Mouse (Mus musculus): ENCODE measurements around the gene Vps11. TPM values are rescaled to one million over a fixed set of nuclear protein-coding genes. Genes with fewer than 3 reads are reported as not detected.
"Not testable (repeated sequence)": the region's sequence is repeated elsewhere in the genome, so short reads cannot be mapped to it uniquely, and the experiment has no call there.

Vps11 gene
- polyA plus RNA-seq, 1 experiment = 33.8 TPM

GRCm38 (mm10) chr9:44309756-44310155 lies 51.7 kb downstream of the Vps11 start:
- H3K27ac ChIP-seq (ENCODE audit: insufficient read depth, low read length) = no peak overlapping the region
- no peak for TF ChIP-seq CTCF (IDR thresholded peaks at IDR 0.05; ENCODE audit: borderline replicate concordance, insufficient read depth, low read length)
- no peak for TF ChIP-seq POLR2A (IDR thresholded peaks at IDR 0.05; ENCODE audit: low read depth, low read length)
- no peak overlapping the region for H3K4me3 ChIP-seq (ENCODE audit: insufficient read depth, low read length)
- H3K4me1 ChIP-seq (ENCODE audit: control insufficient read depth, insufficient read depth, low read length) = no peaks in the 10 kb centered on the region

- Histone ChIP-seq H3K4me1 (ENCODE audit: control insufficient read depth, insufficient read depth, low read length) (no peaks in the 10 kb centered on the region), H3K27ac (ENCODE audit: insufficient read depth, low read length) (no peak overlapping the region), H3K4me3 (ENCODE audit: insufficient read depth, low read length) (no peak overlapping the region)
- no peak for TF ChIP-seq POLR2A (IDR thresholded peaks at IDR 0.05; ENCODE audit: low read depth, low read length)
- TF ChIP-seq CTCF (IDR thresholded peaks at IDR 0.05; ENCODE audit: borderline replicate concordance, insufficient read depth, low read length) = no peak
Observed at GRCm38 (mm10) chr9:44307248-44307647, 54.2 kb downstream of the Vps11 start.

- Histone ChIP-seq H3K27ac (ENCODE audit: insufficient read depth, low read length) (no peak overlapping the region), H3K4me3 (ENCODE audit: insufficient read depth, low read length) (no peak overlapping the region), H3K4me1 (ENCODE audit: control insufficient read depth, insufficient read depth, low read length) (no peaks in the 10 kb centered on the region)
- no peak for TF ChIP-seq POLR2A (IDR thresholded peaks at IDR 0.05; ENCODE audit: low read depth, low read length)
- TF ChIP-seq CTCF (IDR thresholded peaks at IDR 0.05; ENCODE audit: borderline replicate concordance, insufficient read depth, low read length) = no peak
Observed at GRCm38 (mm10) chr9:44306532-44306931, 54.9 kb downstream of the Vps11 start.

DNA sequence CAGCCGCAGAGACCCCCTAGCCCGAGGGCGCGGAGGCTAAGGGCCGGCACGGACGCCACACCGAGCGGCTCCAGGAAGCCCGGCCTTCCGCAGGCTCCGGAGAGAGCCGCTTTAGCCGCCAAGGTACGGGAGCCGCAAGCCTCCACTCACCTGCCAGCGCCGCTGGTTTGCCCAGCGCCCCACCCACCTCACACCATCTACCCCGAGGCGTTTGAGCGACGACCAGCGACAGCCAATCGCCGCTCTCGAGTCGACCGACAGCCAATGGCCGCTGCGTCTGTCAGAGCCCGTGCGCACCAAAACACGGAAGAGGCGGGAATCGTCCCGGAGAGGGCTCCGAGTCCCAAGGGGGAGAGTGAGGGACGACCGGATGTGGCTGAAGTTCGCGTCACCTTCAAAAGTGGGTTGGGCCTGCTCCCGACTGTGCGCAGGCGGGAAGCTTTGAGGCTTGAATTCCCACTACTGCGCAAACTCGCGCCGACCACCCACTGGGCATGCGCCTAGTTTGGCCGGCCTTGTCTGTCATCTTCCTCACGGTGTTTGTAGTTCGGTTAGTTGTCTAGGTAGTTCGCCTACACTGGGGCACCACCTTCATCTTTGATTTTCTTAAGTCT lies 55.9 kb downstream of the Vps11 start, which contains the start of gene Hinfp:
Hinfp (minus strand) TSS at position 206 of the 614 bp plus-strand sequence.
- Histone ChIP-seq H3K4me1 (ENCODE audit: control insufficient read depth, insufficient read depth, low read length) (no peaks in the 10 kb centered on the region), H3K4me3 (ENCODE audit: insufficient read depth, low read length) (peak within 1 kb of the TSS; percentile 92), H3K27ac (ENCODE audit: insufficient read depth, low read length) (no peak within 1 kb of the TSS)
- TF ChIP-seq CTCF (IDR thresholded peaks at IDR 0.05; ENCODE audit: borderline replicate concordance, insufficient read depth, low read length) (no peak), POLR2A (IDR thresholded peaks at IDR 0.05; ENCODE audit: low read depth, low read length) (peak; percentile 93)

DNA sequence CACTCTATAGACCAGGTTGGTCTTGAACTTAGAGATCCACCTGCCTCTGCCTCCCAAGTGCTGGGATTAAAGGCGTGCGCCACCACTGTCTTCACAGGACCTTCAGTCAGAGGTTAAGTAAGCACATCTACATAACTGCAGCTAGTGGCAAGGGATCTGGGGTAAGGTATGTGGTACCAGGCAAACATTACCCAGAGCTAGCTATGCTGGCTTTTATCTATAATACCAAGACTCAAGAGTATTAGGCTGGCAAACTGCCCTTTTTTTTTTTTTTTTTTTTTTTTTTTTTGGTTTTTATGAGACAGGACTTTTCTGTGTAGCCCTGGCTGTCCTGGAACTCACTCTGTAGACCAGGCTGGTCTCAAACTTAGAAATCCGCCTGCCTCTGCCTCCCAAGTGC lies 61.5 kb downstream of the Vps11 start:
- not testable (repeated sequence) for H3K27ac ChIP-seq (ENCODE audit: insufficient read depth, low read length); H3K4me1 ChIP-seq (ENCODE audit: control insufficient read depth, insufficient read depth, low read length); H3K4me3 ChIP-seq (ENCODE audit: insufficient read depth, low read length)

Other genes with a start within 250 kb of the Vps11 start
- gene Gm49380, start 248.2 kb downstream of the Vps11 start, polyA plus RNA-seq (2011; ENCODE audit: insufficient read length, low read depth, missing spikeins) = 0.21 and 0.25 TPM in 2 replicates
- gene Rnf26, start 248.2 kb downstream of the Vps11 start, polyA plus RNA-seq (2011; ENCODE audit: insufficient read length, low read depth, missing spikeins) = 40.2 and 46.0 TPM in 2 replicates
- 66.4 and 124 TPM in 2 replicates for gene Mcam, start 227.2 kb downstream of the Vps11 start, polyA plus RNA-seq (2011; ENCODE audit: insufficient read length, low read depth, missing spikeins)
- 44.1 and 47.7 TPM in 2 replicates for gene Cbl, start 127.6 kb downstream of the Vps11 start, polyA plus RNA-seq (2011; ENCODE audit: insufficient read length, low read depth, missing spikeins)
- gene Ccdc153, start 121.0 kb downstream of the Vps11 start, polyA plus RNA-seq (2011; ENCODE audit: insufficient read length, low read depth, missing spikeins) = not detected in 2 replicates
- gene Pdzd3, start 110.2 kb downstream of the Vps11 start, polyA plus RNA-seq (2011; ENCODE audit: insufficient read length, low read depth, missing spikeins) = not detected in 2 replicates
- 5.9 and 6.6 TPM in 2 replicates for gene Nlrx1, start 93.1 kb downstream of the Vps11 start, polyA plus RNA-seq (2011; ENCODE audit: insufficient read length, low read depth, missing spikeins)
- gene Abcg4, start 73.1 kb downstream of the Vps11 start, polyA plus RNA-seq (2011; ENCODE audit: insufficient read length, low read depth, missing spikeins) = 1.0 and 1.6 TPM in 2 replicates
- gene Hinfp, start 56.0 kb downstream of the Vps11 start, polyA plus RNA-seq (2011; ENCODE audit: insufficient read length, low read depth, missing spikeins) = 13.4 and 16.4 TPM in 2 replicates
- gene C2cd2l, start 41.4 kb downstream of the Vps11 start, polyA plus RNA-seq (2011; ENCODE audit: insufficient read length, low read depth, missing spikeins) = 9.4 and 10.5 TPM in 2 replicates
- gene Dpagt1, start 35.7 kb downstream of the Vps11 start, polyA plus RNA-seq (2011; ENCODE audit: insufficient read length, low read depth, missing spikeins) = 39.7 and 54.7 TPM in 2 replicates
- gene H2afx, start 27.0 kb downstream of the Vps11 start, polyA plus RNA-seq (2011; ENCODE audit: insufficient read length, low read depth, missing spikeins) = 50.9 and 74.7 TPM in 2 replicates
- gene Hmbs, start 17.4 kb downstream of the Vps11 start, polyA plus RNA-seq (2011; ENCODE audit: insufficient read length, low read depth, missing spikeins) = 46.8 and 51.9 TPM in 2 replicates
- 88.7 and 101 TPM in 2 replicates for gene Hyou1, start 17.8 kb upstream of the Vps11 start, polyA plus RNA-seq (2011; ENCODE audit: insufficient read length, low read depth, missing spikeins)
- 7.0 and 7.7 TPM in 2 replicates for gene Slc37a4, start 35.2 kb upstream of the Vps11 start, polyA plus RNA-seq (2011; ENCODE audit: insufficient read length, low read depth, missing spikeins)
- 2,978 and 3,912 TPM in 2 replicates for gene Rps25, start 45.5 kb upstream of the Vps11 start, polyA plus RNA-seq (2011; ENCODE audit: insufficient read length, low read depth, missing spikeins)
- 104 and 112 TPM in 2 replicates for gene Trappc4, start 45.9 kb upstream of the Vps11 start, polyA plus RNA-seq (2011; ENCODE audit: insufficient read length, low read depth, missing spikeins)
- gene Ccdc84, start 56.9 kb upstream of the Vps11 start, polyA plus RNA-seq (2011; ENCODE audit: insufficient read length, low read depth, missing spikeins) = 10.2 and 13.4 TPM in 2 replicates
- gene Foxr1, start 79.5 kb upstream of the Vps11 start, polyA plus RNA-seq (2011; ENCODE audit: insufficient read length, low read depth, missing spikeins) = not detected in 2 replicates
- not detected in 2 replicates for gene Upk2, start 93.3 kb upstream of the Vps11 start, polyA plus RNA-seq (2011; ENCODE audit: insufficient read length, low read depth, missing spikeins)
- 56.0 and 61.6 TPM in 2 replicates for gene Bcl9l, start 121.2 kb upstream of the Vps11 start, polyA plus RNA-seq (2011; ENCODE audit: insufficient read length, low read depth, missing spikeins)
- not detected in 2 replicates for gene Cxcr5, start 200.2 kb upstream of the Vps11 start, polyA plus RNA-seq (2011; ENCODE audit: insufficient read length, low read depth, missing spikeins)
- gene Ddx6, start 243.2 kb upstream of the Vps11 start, polyA plus RNA-seq (2011; ENCODE audit: insufficient read length, low read depth, missing spikeins) = 164 TPM in 2 replicates